Mouse (Mus musculus) liver, embryonic 12.5 days (tissue): ENCODE results near the gene Hist1h2bj. TPM values are rescaled to one million over a fixed set of nuclear protein-coding genes. Genes with fewer than 3 reads are reported as not detected.
"Not testable (repeated sequence)": the region's sequence is repeated elsewhere in the genome, so short reads cannot be mapped to it uniquely, and the experiment has no call there.

Experiments
- ATAC-seq: fragments of 200-750 bp; cut with Nextera tagmentation; 2 replicates; pipeline ENCODE4 v1.8.0; 2017; ENCODE audit warnings: moderate number of reproducible peaks, mild to moderate bottlenecking, moderate library complexity
- H3K27ac ChIP-seq: fragments of 300-500 bp; sonication (generic); 2 replicates; pipeline ENCODE4 v1.5.1; 2016; ENCODE audit warnings: mild to moderate bottlenecking
- H3K27me3 ChIP-seq: fragments of 300-500 bp; sonication (generic); replicated peaks from 2 replicates; pipeline ENCODE4 v1.6.1; 2016; ENCODE audit warnings: mild to moderate bottlenecking, moderate library complexity
- H3K36me3 ChIP-seq: fragments of 300-500 bp; sonication (generic); 2 replicates; pipeline ENCODE4 v1.6.1; 2016; ENCODE audit warnings: mild to moderate bottlenecking, moderate library complexity
- H3K4me1 ChIP-seq: fragments of 300-500 bp; sonication (generic); 2 replicates; pipeline ENCODE4 v1.6.1; 2016
- H3K4me2 ChIP-seq: fragments of 300-500 bp; sonication (generic); 2 replicates; pipeline ENCODE4 v1.6.1; 2016; ENCODE audit warnings: mild to moderate bottlenecking, moderate library complexity
- H3K4me3 ChIP-seq: fragments of 300-500 bp; sonication (generic); 2 replicates; pipeline ENCODE4 v1.5.1; 2016; ENCODE audit warnings: mild to moderate bottlenecking, moderate library complexity
- H3K9ac ChIP-seq: fragments of 300-500 bp; sonication (generic); 2 replicates; pipeline ENCODE4 v1.6.1; 2016; ENCODE audit warnings: mild to moderate bottlenecking, moderate library complexity
- H3K9me3 ChIP-seq: fragments of 300-500 bp; sonication (generic); replicated peaks from 2 replicates; pipeline ENCODE4 v1.6.1; 2016; ENCODE audit warnings: mild to moderate bottlenecking, moderate library complexity
- WGBS: fragments of 180-500 bp; shearing (Covaris S2); methylation state at CpG from one replicate; pipeline ENCODE4 v1.1.7; 2016; ENCODE audit not compliant: insufficient replicate concordance; 5-methylcytosine and 5-hydroxymethylcytosine counted together
- polyA plus RNA-seq: library from polyadenylated mRNA; unstranded; fragments of >200 nt; fragmentation: Nextera tagmentation; extraction: Ambion mirVana; gene quantifications from 2 replicates; pipeline ENCODE4 v1.2.1, GENCODE M21; 2016

Hist1h2bj gene
- polyA plus RNA-seq, 1 experiment from 2014 or later, result 17.1 TPM

GRCm38 (mm10) chr13:22044432-22045155, 1.6 kb downstream of the Hist1h2bj start:
- Histone ChIP-seq H3K4me2 (peak overlapping the region; percentile 69), H3K27ac (peak overlapping the region; percentile 96), H3K4me1 (peaks cover 46% of the 10 kb centered on the region), H3K9ac (peak overlapping the region; percentile 72), H3K4me3 (peak overlapping the region; percentile 51), H3K9me3 (no peaks in the 10 kb centered on the region), H3K27me3 (no peaks in the 10 kb centered on the region), H3K36me3 (no peaks in the 10 kb centered on the region)
- 84% methylated on average over 6 of the region's 6 CpGs for WGBS
- ATAC-seq, result no peak

GRCm38 (mm10) chr13:22045311-22045710, 2.3 kb downstream of the Hist1h2bj start:
- H3K36me3 ChIP-seq, result no peaks in the 10 kb centered on the region
- peak overlapping the region; percentile 69 for H3K4me2 ChIP-seq
- H3K9me3 ChIP-seq, result no peaks in the 10 kb centered on the region
- peak overlapping the region; percentile 96; the same call in 1 of the 2 replicates for H3K27ac ChIP-seq
- no peak for ATAC-seq
- H3K4me3 ChIP-seq, result no peak overlapping the region
- no peaks in the 10 kb centered on the region for H3K27me3 ChIP-seq
- H3K4me1 ChIP-seq, result peaks cover 42% of the 10 kb centered on the region
- H3K9ac ChIP-seq, result peak overlapping the region; percentile 72; the same call in 1 of the 2 replicates
- 33% methylated on average over 2 of the region's 2 CpGs for WGBS

- WGBS, result 79% methylated on average over 2 of the region's 2 CpGs
- ATAC-seq, result no peak
- no peaks in the 10 kb centered on the region for H3K27me3 ChIP-seq
- H3K27ac ChIP-seq, result no peak overlapping the region
- H3K4me1 ChIP-seq, result peaks cover 46% of the 10 kb centered on the region
- no peak overlapping the region for H3K4me3 ChIP-seq
- H3K9ac ChIP-seq, result no peak overlapping the region
- no peaks in the 10 kb centered on the region for H3K9me3 ChIP-seq
- H3K36me3 ChIP-seq, result no peaks in the 10 kb centered on the region
- H3K4me2 ChIP-seq, result peak overlapping the region; percentile 33
Measured at GRCm38 (mm10) chr13:22049041-22049440, 6.0 kb downstream of the Hist1h2bj start.

GRCm38 (mm10) chr13:22049737-22050440, 6.9 kb downstream of the Hist1h2bj start:
- WGBS, result 2% methylated on average over 14 of the region's 14 CpGs

GRCm38 (mm10) chr13:22050591-22051522, 7.8 kb downstream of the Hist1h2bj start:
- no peaks in the 10 kb centered on the region for H3K36me3 ChIP-seq
- peak overlapping the region; percentile 66 for H3K4me3 ChIP-seq
- peaks cover 30% of the 10 kb centered on the region for H3K4me1 ChIP-seq
- peak overlapping the region; percentile 88 for H3K4me2 ChIP-seq
- H3K27me3 ChIP-seq, result no peaks in the 10 kb centered on the region
- peak; percentile 96 for ATAC-seq
- peak overlapping the region; percentile 73 for H3K9ac ChIP-seq
- no peaks in the 10 kb centered on the region for H3K9me3 ChIP-seq
- WGBS, result under 1% methylated on average over 52 of the region's 52 CpGs
- peak overlapping the region; percentile 80 for H3K27ac ChIP-seq

More at GRCm38 (mm10) chr13:22049737-22050440, 6.9 kb downstream of the Hist1h2bj start:
- Histone ChIP-seq H3K27me3 (no peaks in the 10 kb centered on the region), H3K4me2 (peak overlapping the region; percentile 88), H3K4me1 (peaks cover 39% of the 10 kb centered on the region), H3K27ac (peak overlapping the region; percentile 80), H3K4me3 (peak overlapping the region; percentile 66), H3K36me3 (no peaks in the 10 kb centered on the region), H3K9ac (peak overlapping the region; percentile 73), H3K9me3 (no peaks in the 10 kb centered on the region)
- 0 out of 2 replicates have a peak, but pooled peaks have one; percentile 13 for ATAC-seq

GRCm38 (mm10) chr13:22051523-22051859, 8.5 kb downstream of the Hist1h2bj start:
- Histone ChIP-seq H3K4me3 (peak overlapping the region; percentile 66), H3K9me3 (no peaks in the 10 kb centered on the region), H3K4me1 (peaks cover 26% of the 10 kb centered on the region), H3K36me3 (no peaks in the 10 kb centered on the region), H3K27me3 (no peaks in the 10 kb centered on the region), H3K4me2 (peak overlapping the region; percentile 88), H3K27ac (peak overlapping the region; percentile 80; the same call in 1 of the 2 replicates), H3K9ac (peak overlapping the region; percentile 73)
- WGBS, result 14% methylated on average over 5 of the region's 5 CpGs
- ATAC-seq, result no peak

- Histone ChIP-seq H3K36me3 (no peaks in the 10 kb centered on the region), H3K9me3 (no peaks in the 10 kb centered on the region), H3K4me2 (no peak overlapping the region), H3K27me3 (no peaks in the 10 kb centered on the region), H3K9ac (no peak overlapping the region), H3K4me3 (no peak overlapping the region), H3K4me1 (peaks cover 22% of the 10 kb centered on the region), H3K27ac (no peak overlapping the region)
- ATAC-seq, result no peak
- WGBS, result 73% methylated on average over 1 of the region's 1 CpGs
Measured at GRCm38 (mm10) chr13:22053754-22054153, 10.7 kb downstream of the Hist1h2bj start.

GRCm38 (mm10) chr13:22061422-22061821, 18.4 kb downstream of the Hist1h2bj start:
- Histone ChIP-seq H3K9ac (no peak overlapping the region), H3K4me3 (no peak overlapping the region)
- WGBS, result 28% methylated on average over 1 of the region's 1 CpGs

GRCm38 (mm10) chr13:22063468-22063867, 20.5 kb downstream of the Hist1h2bj start:
- Histone ChIP-seq H3K4me3 (no peak overlapping the region), H3K9me3 (no peaks in the 10 kb centered on the region), H3K4me1 (no peaks in the 10 kb centered on the region), H3K36me3 (no peaks in the 10 kb centered on the region), H3K27ac (no peak overlapping the region), H3K9ac (no peak overlapping the region), H3K27me3 (no peaks in the 10 kb centered on the region), H3K4me2 (no peak overlapping the region)
- 53% methylated on average over 1 of the region's 1 CpGs for WGBS
- ATAC-seq, result no peak

More at GRCm38 (mm10) chr13:22061422-22061821, 18.4 kb downstream of the Hist1h2bj start:
- no peaks in the 10 kb centered on the region for H3K36me3 ChIP-seq
- no peaks in the 10 kb centered on the region for H3K4me1 ChIP-seq
- H3K4me2 ChIP-seq, result no peak overlapping the region
- H3K27me3 ChIP-seq, result no peaks in the 10 kb centered on the region
- no peak overlapping the region for H3K27ac ChIP-seq
- ATAC-seq, result no peak
- H3K9me3 ChIP-seq, result no peaks in the 10 kb centered on the region

- not testable (repeated sequence) for H3K4me3 ChIP-seq, H3K27me3 ChIP-seq, H3K27ac ChIP-seq, H3K9me3 ChIP-seq, H3K4me1 ChIP-seq, H3K9ac ChIP-seq, H3K36me3 ChIP-seq, ATAC-seq, H3K4me2 ChIP-seq
- WGBS, result 77% methylated on average over 1 of the region's 1 CpGs
Measured at GRCm38 (mm10) chr13:22084140-22084539, 41.1 kb downstream of the Hist1h2bj start, which contains the start of gene Vmn1r188. Vmn1r188 (plus strand) TSS chr13:22084440.
